Mouse (Mus musculus) brain, embryonic 14.5 days (tissue): ENCODE measurements around the gene Pknox2.

ENCODE experiments used
- CTCF ChIP-seq: fragments of 200-500 bp; IDR thresholded peaks from 2 replicates; pipeline ENCODE4 v1.5.1; 2012; ENCODE audit warnings: inconsistent platforms, mild to moderate bottlenecking, moderate library complexity, borderline replicate concordance; ENCODE audit not compliant: insufficient read depth, insufficient read length; ENCODE audit errors: extremely low read depth
- POLR2A ChIP-seq: fragments of 200-500 bp; IDR thresholded peaks from 2 replicates; pipeline ENCODE4 v1.6.1; 2012; ENCODE audit warnings: mild to moderate bottlenecking, inconsistent platforms, borderline replicate concordance; ENCODE audit not compliant: poor library complexity, insufficient read depth, insufficient read length, severe bottlenecking; ENCODE audit errors: extremely low read depth

DNA sequence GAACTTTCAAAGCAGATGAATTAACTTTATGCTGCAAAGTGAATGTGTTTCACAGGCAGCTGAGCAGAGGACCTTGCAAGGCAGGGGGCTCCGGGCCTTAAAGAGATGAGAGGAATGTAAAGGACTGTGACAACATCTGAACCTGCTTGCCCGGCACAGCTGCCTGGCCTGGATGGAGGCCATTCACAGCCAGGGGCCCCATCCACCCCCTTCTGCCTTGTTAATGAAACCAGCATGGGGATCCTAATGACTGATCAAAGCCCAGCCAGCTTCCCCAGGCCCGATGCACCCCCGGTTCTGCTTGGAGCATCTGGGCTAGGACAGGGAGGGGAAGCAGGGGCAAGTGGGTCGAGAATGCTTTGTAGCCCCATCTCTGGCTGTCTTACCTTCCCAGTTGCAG is 183.0 kb downstream of the Pknox2 start:
- no peak for TF ChIP-seq CTCF
- TF ChIP-seq POLR2A, result no peak
